Mouse (Mus musculus) liver, adult 2 months (tissue): ENCODE results near the gene Klb.

Source experiments
- CTCF ChIP-seq: fragments of 200-500 bp; IDR thresholded peaks from 2 replicates; pipeline ENCODE4 v1.5.1; 2011; ENCODE audit warnings: low read depth, low read length, control low read depth
- POLR2A ChIP-seq: fragments of 200-500 bp; IDR thresholded peaks from 2 replicates; pipeline ENCODE4 v1.6.1; 2011; ENCODE audit warnings: low read length, control low read depth; ENCODE audit not compliant: insufficient read depth; ENCODE audit errors: extremely low read depth

GRCm38 (mm10) chr5:65356851-65357250 is 8.7 kb downstream of the Klb start:
- TF ChIP-seq CTCF (no peak), POLR2A (no peak)
